Mouse (Mus musculus) hindbrain, embryonic 14.5 days (tissue): Measurements from ENCODE around the gene Rnasel. TPM values are rescaled to one million over a fixed set of nuclear protein-coding genes. Genes with fewer than 3 reads are reported as not detected.

ENCODE experiments used
- ATAC-seq: fragments of 200-750 bp; cut with Nextera tagmentation; 2 replicates; pipeline ENCODE4 v1.8.0; 2017; ENCODE audit warnings: moderate number of reproducible peaks, mild to moderate bottlenecking, moderate TSS enrichment, moderate library complexity; ENCODE audit not compliant: low FRiP score
- DNase-seq: peaks from one replicate; pipeline ENCODE4 v3.0.0-alpha.2; 2015; ENCODE audit warnings: low spot score
- H3K27ac ChIP-seq: fragments of 300-500 bp; sonication (generic); 2 replicates; pipeline ENCODE4 v1.5.1; 2014; ENCODE audit warnings: mild to moderate bottlenecking, moderate library complexity
- H3K27me3 ChIP-seq: fragments of 300-500 bp; sonication (generic); 2 replicates; pipeline ENCODE4 v1.6.1; 2014; ENCODE audit warnings: mild to moderate bottlenecking, low read length, mixed read lengths; ENCODE audit not compliant: control insufficient read depth, insufficient read depth
- H3K36me3 ChIP-seq: fragments of 300-500 bp; sonication (generic); replicated peaks from 2 replicates; pipeline ENCODE4 v1.6.1; 2014; ENCODE audit not compliant: control insufficient read depth, insufficient read depth
- H3K4me1 ChIP-seq: fragments of 300-500 bp; sonication (generic); replicated peaks from 2 replicates; pipeline ENCODE4 v1.6.1; 2014; ENCODE audit warnings: antibody characterized with exemption, low read length, mixed read lengths; ENCODE audit not compliant: control insufficient read depth, insufficient read depth
- H3K4me2 ChIP-seq: fragments of 300-500 bp; sonication (generic); replicated peaks from 2 replicates; pipeline ENCODE4 v1.6.1; 2014; ENCODE audit warnings: mild to moderate bottlenecking, moderate library complexity
- H3K4me3 ChIP-seq: fragments of 300-500 bp; sonication (generic); replicated peaks from 2 replicates; pipeline ENCODE4 v1.5.1; 2014; ENCODE audit warnings: mild to moderate bottlenecking, low read length
- H3K9ac ChIP-seq: fragments of 300-500 bp; sonication (generic); 2 replicates; pipeline ENCODE4 v1.6.1; 2014
- H3K9me3 ChIP-seq: fragments of 300-500 bp; sonication (generic); 2 replicates; pipeline ENCODE4 v1.6.1; 2016; ENCODE audit warnings: low read length; ENCODE audit not compliant: control insufficient read depth
- WGBS: fragments of 180-500 bp; shearing (Covaris S2); extraction: QIAGEN DNeasy Blood & Tissue Kit; methylation state at CpG from one replicate; pipeline ENCODE4 v1.1.7; 2014; 5-methylcytosine and 5-hydroxymethylcytosine counted together
- polyA plus RNA-seq: library from polyadenylated mRNA; unstranded; fragments of >200 nt; fragmentation: Nextera tagmentation; extraction: Ambion mirVana; gene quantifications from 2 replicates; pipeline ENCODE4 v1.2.1, GENCODE M21; 2014

Gene Rnasel
- polyA plus RNA-seq, 1 experiment from 2014 or later, result 40.9 TPM

GRCm38 (mm10) chr1:153775174-153775573 is 25.9 kb downstream of the Rnasel start:
- no peaks in the 10 kb centered on the region for H3K36me3 ChIP-seq
- no peaks in the 10 kb centered on the region for H3K9me3 ChIP-seq
- no peaks in the 10 kb centered on the region for H3K27me3 ChIP-seq
- H3K9ac ChIP-seq, result no peak overlapping the region
- H3K4me2 ChIP-seq, result no peak overlapping the region
- no peak overlapping the region for H3K27ac ChIP-seq
- 88% methylated on average over 6 of the region's 6 CpGs for WGBS
- ATAC-seq (no peak), DNase-seq (no peak)
- H3K4me3 ChIP-seq, result no peak overlapping the region
- no peaks in the 10 kb centered on the region for H3K4me1 ChIP-seq

- H3K4me2 ChIP-seq, result no peak overlapping the region
- WGBS, result 89% methylated on average over 7 of the region's 7 CpGs
- no peak for ATAC-seq
- no peak overlapping the region for H3K9ac ChIP-seq
- no peaks in the 10 kb centered on the region for H3K27me3 ChIP-seq
- DNase-seq, result no peak
- H3K4me3 ChIP-seq, result no peak overlapping the region
- H3K36me3 ChIP-seq, result no peaks in the 10 kb centered on the region
- H3K4me1 ChIP-seq, result no peaks in the 10 kb centered on the region
- H3K9me3 ChIP-seq, result no peaks in the 10 kb centered on the region
- no peak overlapping the region for H3K27ac ChIP-seq
Observed at GRCm38 (mm10) chr1:153776257-153776656, 27.0 kb downstream of the Rnasel start.

- ATAC-seq, result no peak
- Histone ChIP-seq H3K36me3 (no peaks in the 10 kb centered on the region), H3K27me3 (no peaks in the 10 kb centered on the region), H3K4me3 (no peak overlapping the region), H3K4me1 (no peaks in the 10 kb centered on the region), H3K9ac (no peak overlapping the region), H3K9me3 (no peaks in the 10 kb centered on the region), H3K4me2 (no peak overlapping the region), H3K27ac (no peak overlapping the region)
- DNase-seq, result no peak
- WGBS, result 89% methylated on average over 10 of the region's 10 CpGs
Observed at GRCm38 (mm10) chr1:153778205-153778604, 29.0 kb downstream of the Rnasel start.

GRCm38 (mm10) chr1:153783339-153783738 is 34.1 kb downstream of the Rnasel start:
- ATAC-seq (no peak), DNase-seq (no peak)
- no peaks in the 10 kb centered on the region; the same call in 1 of the 2 replicates for H3K9me3 ChIP-seq
- H3K9ac ChIP-seq, result no peak overlapping the region
- no peak overlapping the region for H3K4me2 ChIP-seq
- WGBS, result 66% methylated on average over 1 of the region's 1 CpGs
- H3K36me3 ChIP-seq, result no peaks in the 10 kb centered on the region
- no peaks in the 10 kb centered on the region for H3K4me1 ChIP-seq
- H3K4me3 ChIP-seq, result no peak overlapping the region
- no peaks in the 10 kb centered on the region for H3K27me3 ChIP-seq
- H3K27ac ChIP-seq, result no peak overlapping the region

GRCm38 (mm10) chr1:153785608-153786007 is 36.4 kb downstream of the Rnasel start:
- no peak for DNase-seq
- ATAC-seq, result no peak

GRCm38 (mm10) chr1:153790708-153791107 is 41.5 kb downstream of the Rnasel start:
- H3K27ac ChIP-seq, result no peak overlapping the region
- 51% methylated on average over 2 of the region's 2 CpGs for WGBS
- H3K4me1 ChIP-seq, result no peaks in the 10 kb centered on the region
- no peak for ATAC-seq
- no peaks in the 10 kb centered on the region for H3K36me3 ChIP-seq
- no peak for DNase-seq
- no peak overlapping the region for H3K4me2 ChIP-seq
- no peaks in the 10 kb centered on the region for H3K9me3 ChIP-seq
- no peaks in the 10 kb centered on the region for H3K27me3 ChIP-seq
- no peak overlapping the region for H3K9ac ChIP-seq
- no peak overlapping the region for H3K4me3 ChIP-seq

More at GRCm38 (mm10) chr1:153785608-153786007, 36.4 kb downstream of the Rnasel start:
- Histone ChIP-seq H3K4me3 (no peak overlapping the region), H3K9ac (no peak overlapping the region), H3K36me3 (no peaks in the 10 kb centered on the region), H3K9me3 (no peaks in the 10 kb centered on the region; the same call in 1 of the 2 replicates), H3K4me1 (no peaks in the 10 kb centered on the region), H3K27ac (no peak overlapping the region), H3K4me2 (no peak overlapping the region), H3K27me3 (no peaks in the 10 kb centered on the region)
- WGBS, result 68% methylated on average over 4 of the region's 4 CpGs

- H3K4me1 ChIP-seq, result no peaks in the 10 kb centered on the region
- H3K9me3 ChIP-seq, result no peaks in the 10 kb centered on the region
- 91% methylated on average over 3 of the region's 3 CpGs for WGBS
- H3K9ac ChIP-seq, result no peak overlapping the region
- H3K27ac ChIP-seq, result no peak overlapping the region
- no peak for DNase-seq
- H3K4me3 ChIP-seq, result no peak overlapping the region
- no peaks in the 10 kb centered on the region for H3K36me3 ChIP-seq
- no peak overlapping the region for H3K4me2 ChIP-seq
- no peak for ATAC-seq
- no peaks in the 10 kb centered on the region for H3K27me3 ChIP-seq
Observed at GRCm38 (mm10) chr1:153794241-153794640, 45.0 kb downstream of the Rnasel start.

- H3K27me3 ChIP-seq, result no peaks in the 10 kb centered on the region
- no peak overlapping the region for H3K27ac ChIP-seq
- WGBS, result 87% methylated on average over 7 of the region's 7 CpGs
- ATAC-seq, result no peak
- no peaks in the 10 kb centered on the region for H3K9me3 ChIP-seq
- no peak overlapping the region for H3K4me3 ChIP-seq
- no peak overlapping the region for H3K4me2 ChIP-seq
- no peak for DNase-seq
- no peak overlapping the region for H3K9ac ChIP-seq
- no peaks in the 10 kb centered on the region for H3K4me1 ChIP-seq
- H3K36me3 ChIP-seq, result no peaks in the 10 kb centered on the region
Observed at GRCm38 (mm10) chr1:153802691-153803090, 53.5 kb downstream of the Rnasel start.

GRCm38 (mm10) chr1:153803530-153803929 is 54.3 kb downstream of the Rnasel start:
- no peak overlapping the region for H3K27ac ChIP-seq
- ATAC-seq (no peak), DNase-seq (no peak)
- H3K9me3 ChIP-seq, result no peaks in the 10 kb centered on the region
- no peaks in the 10 kb centered on the region for H3K27me3 ChIP-seq
- H3K4me2 ChIP-seq, result no peak overlapping the region
- no peak overlapping the region for H3K4me3 ChIP-seq
- H3K9ac ChIP-seq, result no peak overlapping the region
- no peaks in the 10 kb centered on the region for H3K4me1 ChIP-seq
- no peaks in the 10 kb centered on the region for H3K36me3 ChIP-seq
- WGBS, result 72% methylated on average over 8 of the region's 8 CpGs

- no peak overlapping the region for H3K9ac ChIP-seq
- ATAC-seq, result no peak
- 57% methylated on average over 13 of the region's 13 CpGs for WGBS
- H3K4me2 ChIP-seq, result no peak overlapping the region
- H3K9me3 ChIP-seq, result no peaks in the 10 kb centered on the region
- no peaks in the 10 kb centered on the region for H3K27me3 ChIP-seq
- DNase-seq, result peak; percentile 75
- H3K27ac ChIP-seq, result no peak overlapping the region
- H3K4me3 ChIP-seq, result no peak overlapping the region
- no peaks in the 10 kb centered on the region for H3K36me3 ChIP-seq
- H3K4me1 ChIP-seq, result no peaks in the 10 kb centered on the region
Observed at GRCm38 (mm10) chr1:153807390-153807993, 58.3 kb downstream of the Rnasel start.
